Mouse (Mus musculus): ENCODE measurements around the gene Cd2bp2. TPM values are rescaled to one million over a fixed set of nuclear protein-coding genes. Genes with fewer than 3 reads are reported as not detected.

Cd2bp2 gene
- total and polyA plus RNA-seq, 3 experiments: 56.7 to 64.8 TPM; not detected in 1

GRCm38 (mm10) chr7:127243870-127244657, 48.2 kb upstream of the Cd2bp2 start, which contains the start of gene Zfp771 (continued):
- TF ChIP-seq TAL1 (IDR thresholded peaks at IDR 0.05; ENCODE audit: low read length) (no peak), POLR2A (IDR thresholded peaks at IDR 0.05; ENCODE audit: control insufficient read depth in 1 of 2, insufficient read depth in 1 of 2, low read depth in 1 of 2, low read length in 2 of 2, poor library complexity in 1 of 2) (peak; percentile 96), KAT2A (conservative IDR thresholded peaks at IDR 0.05; ENCODE audit: low read depth, low read length) (no peak; the same call in 1 of the 2 replicates), MYC (IDR thresholded peaks at IDR 0.05; ENCODE audit: low read depth, low read length) (peak; percentile 71), CHD2 (IDR thresholded peaks at IDR 0.05; ENCODE audit: low read length) (no peak), GATA1 (IDR thresholded peaks at IDR 0.05; ENCODE audit: low read depth, low read length) (no peak), GABPA (IDR thresholded peaks at IDR 0.05; ENCODE audit: low read depth, low read length) (no peak), MYB (IDR thresholded peaks at IDR 0.05; ENCODE audit: low read depth, low read length) (no peak), ZNF384 (IDR thresholded peaks at IDR 0.05; ENCODE audit: low read depth, low read length) (no peak), NRF1 (IDR thresholded peaks at IDR 0.05; ENCODE audit: insufficient read depth, low read depth, low read length, poor library complexity, severe bottlenecking) (no peak), MEF2A (IDR thresholded peaks at IDR 0.05; ENCODE audit: extremely low read depth, insufficient replicate concordance, low read depth, low read length, poor library complexity, severe bottlenecking) (no peak), POLR2AphosphoS2 (IDR thresholded peaks at IDR 0.05; ENCODE audit: low read length) (peak; percentile 78), MAFK (IDR thresholded peaks at IDR 0.05; ENCODE audit: borderline replicate concordance, low read depth, low read length) (no peak), USF1 (IDR thresholded peaks at IDR 0.05; ENCODE audit: low read depth, low read length) (peak; percentile 62), SIN3A (IDR thresholded peaks at IDR 0.05; ENCODE audit: low read length) (no peak; the same call in 1 of the 2 replicates), TBP (IDR thresholded peaks at IDR 0.05; ENCODE audit: low read depth, low read length) (peak; percentile 75; the same call in 1 of the 2 replicates), ZKSCAN1 (IDR thresholded peaks at IDR 0.05; ENCODE audit: low read depth, low read length) (no peak), POLR2AphosphoS5 (IDR thresholded peaks at IDR 0.05; ENCODE audit: borderline replicate concordance, low read depth, low read length) (no peak), E2F4 (IDR thresholded peaks at IDR 0.05; ENCODE audit: borderline replicate concordance, low read depth, low read length) (no peak), TCF12 (IDR thresholded peaks at IDR 0.05; ENCODE audit: low read depth, low read length) (peak; percentile 55), MAZ (IDR thresholded peaks at IDR 0.05; ENCODE audit: low read depth, low read length) (no peak), MXI1 (IDR thresholded peaks at IDR 0.05; ENCODE audit: low read depth, low read length) (peak; percentile 91; the same call in 1 of the 2 replicates)

- no peak for DNase-seq (ENCODE audit: low read depth, low spot score)
- TF ChIP-seq UBTF (IDR thresholded peaks at IDR 0.05; ENCODE audit: borderline replicate concordance, insufficient read depth, low read depth, low read length): no peak
- no peak for TF ChIP-seq ELF1 (IDR thresholded peaks at IDR 0.05; ENCODE audit: low read depth, low read length)
- TF ChIP-seq SIN3A (IDR thresholded peaks at IDR 0.05; ENCODE audit: low read length): no peak
- TF ChIP-seq CHD1 (IDR thresholded peaks at IDR 0.05; ENCODE audit: low read depth, low read length): 0 out of 2 replicates have a peak, but pooled peaks have one; percentile 34
- TF ChIP-seq MXI1 (IDR thresholded peaks at IDR 0.05; ENCODE audit: low read depth, low read length): no peak
- TF ChIP-seq ETS1 (IDR thresholded peaks at IDR 0.05; ENCODE audit: low read depth, low read length): 0 out of 2 replicates have a peak, but pooled peaks have one; percentile 7
- TF ChIP-seq MAX (IDR thresholded peaks at IDR 0.05; ENCODE audit: low read length): no peak
- no peak for TF ChIP-seq SMC3 (IDR thresholded peaks at IDR 0.05; ENCODE audit: low read depth, low read length)
- TF ChIP-seq KAT2A (conservative IDR thresholded peaks at IDR 0.05; ENCODE audit: low read depth, low read length): no peak
- peak in 1 of 3 experiments; percentile 23; a peak in 1 of 6 replicates for TF ChIP-seq CTCF (IDR thresholded peaks at IDR 0.05 in 2 of 3, conservative IDR thresholded peaks at IDR 0.05 in 1 of 3; ENCODE audit: control insufficient read depth in 1 of 3, insufficient read depth in 1 of 3, low read depth in 2 of 3, low read length in 3 of 3, poor library complexity in 1 of 3, severe bottlenecking in 1 of 3)
- 0 out of 2 replicates have a peak, but pooled peaks have one; percentile 7 for TF ChIP-seq RCOR1 (IDR thresholded peaks at IDR 0.05; ENCODE audit: low read depth, low read length)
- TF ChIP-seq EP300 (IDR thresholded peaks at IDR 0.05; ENCODE audit: low read depth in 1 of 2, low read length in 2 of 2): peak in 1 of 2 experiments; percentile 26; a peak in 1 of 4 replicates
- 0 out of 2 replicates have a peak, but pooled peaks have one; percentile 8 for TF ChIP-seq TCF12 (IDR thresholded peaks at IDR 0.05; ENCODE audit: low read depth, low read length)
- TF ChIP-seq JUND (IDR thresholded peaks at IDR 0.05; ENCODE audit: low read depth, low read length): no peak
- no peak for TF ChIP-seq GABPA (IDR thresholded peaks at IDR 0.05; ENCODE audit: low read depth, low read length)
- TF ChIP-seq ZC3H11A (IDR thresholded peaks at IDR 0.05; ENCODE audit: low read depth, low read length): no peak
Measured at GRCm38 (mm10) chr7:127243361-127243867, 47.6 kb upstream of the Cd2bp2 start.

More at GRCm38 (mm10) chr7:127243361-127243867, 47.6 kb upstream of the Cd2bp2 start:
- H3K79me2 ChIP-seq (ENCODE audit: control insufficient read depth, insufficient read depth, low read length, poor library complexity): peaks cover 17% of the 10 kb centered on the region
- peak overlapping the region; percentile 92 for H3K9ac ChIP-seq (ENCODE audit: control insufficient read depth, low read depth, low read length, poor library complexity, severe bottlenecking)
- H3K27ac ChIP-seq (ENCODE audit: control insufficient read depth, low read depth, low read length): peak overlapping the region; percentile 97
- no peaks in the 10 kb centered on the region for H3K27me3 ChIP-seq (ENCODE audit: control insufficient read depth in 1 of 2, insufficient read depth in 2 of 2, low read length in 2 of 2)
- no peaks in the 10 kb centered on the region for H3K9me3 ChIP-seq (replicated peaks; ENCODE audit: insufficient read depth, low read length)
- peaks cover 4 to 15% of the 10 kb centered on the region in 2 experiments for H3K36me3 ChIP-seq (ENCODE audit: control insufficient read depth in 1 of 2, insufficient read depth in 2 of 2, low read length in 2 of 2)
- H3K4me1 ChIP-seq (ENCODE audit: control insufficient read depth in 1 of 2, insufficient read depth in 2 of 2, low read length in 2 of 2): peaks cover 4 to 14% of the 10 kb centered on the region in 2 experiments; a peak in 2 of 4 replicates
- H3K4me3 ChIP-seq (ENCODE audit: control insufficient read depth in 1 of 2, insufficient read depth in 1 of 2, low read depth in 2 of 2, low read length in 2 of 2): peak overlapping the region; percentile 64 to 70

Data from MEL (cell line).